In the genomic region with DNA sequence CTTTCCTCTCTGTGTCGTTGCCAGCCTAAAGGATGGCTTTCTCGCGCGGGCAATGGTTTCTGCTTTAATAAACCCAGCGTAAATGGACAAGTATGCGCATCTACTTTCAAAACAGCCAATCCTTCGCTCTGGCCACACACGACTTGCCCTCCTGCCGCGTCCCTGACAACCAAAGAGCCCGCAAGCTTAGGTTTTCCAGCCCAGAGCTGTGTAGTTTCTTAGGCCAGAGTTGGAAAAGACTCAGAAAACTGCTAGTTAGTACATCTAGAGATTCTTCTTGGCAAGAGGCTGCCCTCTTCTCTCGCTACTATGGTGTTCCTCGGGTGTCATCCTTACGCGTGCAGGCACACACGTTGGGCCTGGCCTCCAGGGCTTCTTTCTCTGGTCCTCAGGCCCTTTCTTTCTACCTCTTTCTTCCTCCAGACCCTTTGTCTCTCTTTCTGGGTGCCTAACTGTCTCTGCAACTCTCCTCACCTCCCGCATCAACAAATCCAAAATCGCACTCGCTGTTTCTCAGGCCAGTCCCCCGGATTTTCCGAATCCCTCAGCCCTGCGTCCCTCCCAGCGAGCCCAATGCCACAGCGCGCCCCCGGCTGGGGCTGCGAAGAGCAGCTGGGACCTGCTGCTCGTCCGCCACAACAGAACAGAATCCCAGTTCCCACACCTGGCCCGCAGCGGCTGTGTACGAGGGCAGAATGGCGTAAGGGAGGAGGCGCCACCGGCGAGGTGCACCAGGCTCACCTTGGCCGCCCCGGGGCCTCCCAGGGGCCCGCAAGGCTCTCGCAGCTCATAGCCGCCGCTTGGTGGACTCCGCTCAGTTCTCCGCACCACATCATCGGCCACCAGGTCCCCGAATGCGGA, we compare ENCODE assay signal across 11 mouse cellular contexts. TPM values are rescaled to one million over a fixed set of nuclear protein-coding genes. Genes with fewer than 3 reads are reported as not detected.
DNase-seq lines count a peak whose midpoint lies in the region; ATAC-seq lines count a peak whose summit lies in the region.
"Had no signal": no experiment of that assay in that cellular context is flagged by ENCODE, and none has a peak within 500 bp of the region (broad histone marks: within the 10 kb centered on the region; RNA-seq: fewer than 3 reads in every experiment).

No protein-coding gene starts in this region.

- H3K27ac ChIP-seq in limb, embryonic 13.5 days: no peak overlapping the region
- H3K27ac ChIP-seq: left cerebral cortex, adult 2 months had no signal

- H3K9ac ChIP-seq in limb, embryonic 13.5 days: no peak overlapping the region

- H3K36me3 ChIP-seq in limb, embryonic 13.5 days: no peaks in the 10 kb centered on the region

- peak overlapping the region; percentile 33 for H3K4me3 ChIP-seq in limb, embryonic 13.5 days
- H3K4me3 ChIP-seq: left cerebral cortex, adult 2 months; myocyte had no signal

- peaks cover 100% of the 10 kb centered on the region for H3K27me3 ChIP-seq in limb, embryonic 13.5 days

- no peak for ATAC-seq in limb, embryonic 13.5 days (ENCODE audit: low FRiP score, low read depth)

- DNase-seq in heart, adult 11 months: peak; percentile 84
- DNase-seq in heart, postnatal 14 days: no peak
- peak; percentile 5 for DNase-seq in thymus, postnatal 0 days (ENCODE audit: low spot score)
- no peak for DNase-seq in thymus, postnatal 25 days
- no peak for DNase-seq in adrenal gland, adult 8-10 months
- no peak for DNase-seq in layer of hippocampus, postnatal 14 days (ENCODE audit: low spot score in 2 of 2)
- DNase-seq in natural killer cell, adult 2 months (ENCODE audit: low spot score in 2 of 2): no peak
- DNase-seq: adrenal gland, postnatal 36 days had no signal

- WGBS in limb, embryonic 13.5 days: under 1% methylated on average over 45 of the region's 47 CpGs

- H3K4me1 ChIP-seq in limb, embryonic 13.5 days: peaks cover 68% of the 10 kb centered on the region

- H3K9me3 ChIP-seq in limb, embryonic 13.5 days: no peaks in the 10 kb centered on the region

- H3K4me2 ChIP-seq in limb, embryonic 13.5 days (replicated peaks): peak overlapping the region; percentile 49

- intact Hi-C loops in heart, postnatal 14 days (cut with DNase I): no loop called here

RNA-seq across cellular contexts. Expression of a gene that starts 4.9 kb away (rescaled TPM):
- not detected for total RNA-seq in heart, postnatal 14 days (2021)
- polyA plus RNA-seq in thymus, postnatal 0 days (2015; fragmentation: Nextera tagmentation; extraction: Ambion mirVana): 0.10 TPM in 1 of 2 replicates, not detected in the other
- 0.06 TPM in 1 of 2 replicates, not detected in the other for polyA plus RNA-seq in limb, embryonic 13.5 days (2015; fragmentation: Nextera tagmentation; extraction: Ambion mirVana)
- under 1 TPM; 0.06 to 0.18 (median 0.12) TPM for total RNA-seq in adrenal gland, adult 8-10 months (2022)
- under 1 TPM; 0.09 to 0.57 TPM for total RNA-seq in layer of hippocampus, postnatal 14 days (2021)

Comparison
In these comparisons a context has a peak if more than half of its experiments do, and no peak if none do; other contexts are left out.
1. DNase-seq: peak in heart, adult 11 months (single experiment) and thymus, postnatal 0 days (single experiment); none in heart, postnatal 14 days (0 of 2), thymus, postnatal 25 days (single experiment), adrenal gland, adult 8-10 months (single experiment), layer of hippocampus, postnatal 14 days (0 of 2) and natural killer cell, adult 2 months (0 of 2).